Mouse (Mus musculus) erythroblast, embryonic 14.5 days (primary cell): ENCODE data around the gene F13a1. TPM values are rescaled to one million over a fixed set of nuclear protein-coding genes. Genes with fewer than 3 reads are reported as not detected.

Experiments used
- H3K27me3 ChIP-seq: 2 replicates; pipeline ENCODE4 v1.6.1; 2012; ENCODE audit warnings: inconsistent platforms; ENCODE audit not compliant: control insufficient read depth
- H3K36me3 ChIP-seq: 2 replicates; pipeline ENCODE4 v1.6.1; 2012; ENCODE audit warnings: mild to moderate bottlenecking, inconsistent platforms; ENCODE audit not compliant: control insufficient read depth
- H3K4me1 ChIP-seq: 2 replicates; pipeline ENCODE4 v1.6.1; 2012; ENCODE audit warnings: inconsistent platforms; ENCODE audit not compliant: control insufficient read depth
- H3K4me3 ChIP-seq: replicated peaks from 2 replicates; pipeline ENCODE3; 2012; ENCODE audit warnings: moderate library complexity, mild to moderate bottlenecking, inconsistent platforms
- H3K9me3 ChIP-seq: 2 replicates; pipeline ENCODE4 v1.6.1; 2012; ENCODE audit warnings: low read length, inconsistent platforms, mixed read lengths; ENCODE audit not compliant: control insufficient read depth
- GATA1 ChIP-seq: IDR thresholded peaks from 2 replicates; pipeline ENCODE4 v1.6.1; 2012; ENCODE audit warnings: low read length, inconsistent platforms, mixed read lengths
- TAL1 ChIP-seq: IDR thresholded peaks from 3 replicates; pipeline ENCODE4 v1.6.1; 2012; ENCODE audit warnings: low read length, inconsistent platforms, mixed read lengths
- polyA plus RNA-seq: library from polyadenylated mRNA; stranded (reverse); fragments of >175 nt; gene quantifications from 2 replicates; pipeline ENCODE4 v1.2.3, GENCODE M21; 2012

The F13a1 gene
- polyA plus RNA-seq, 1 experiment: 0.02 TPM

DNA sequence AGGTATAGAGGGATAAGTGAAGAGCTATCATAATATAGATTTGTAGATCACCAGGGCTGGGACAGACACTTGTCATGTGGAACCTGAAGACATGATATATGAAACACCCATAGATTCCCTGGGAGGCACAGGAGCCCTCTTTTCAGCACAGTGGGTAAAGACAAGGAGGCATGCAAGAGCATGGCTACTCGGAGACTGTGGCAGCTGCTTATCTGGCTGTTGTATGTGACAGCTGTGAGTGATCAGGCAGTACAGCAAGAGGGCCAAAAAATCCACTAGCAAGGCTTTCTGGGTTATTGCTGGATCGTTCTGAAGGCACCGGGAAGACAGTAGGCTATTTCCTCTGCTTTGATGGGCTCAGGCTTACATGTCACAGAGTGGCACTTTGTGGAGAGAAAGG, 149.0 kb downstream of the F13a1 start:
- Histone ChIP-seq H3K36me3 (no peaks in the 10 kb centered on the region), H3K4me3 (no peak overlapping the region), H3K9me3 (no peaks in the 10 kb centered on the region), H3K27me3 (no peaks in the 10 kb centered on the region), H3K4me1 (no peaks in the 10 kb centered on the region)
- no peak for TF ChIP-seq TAL1
- TF ChIP-seq GATA1: no peak

DNA sequence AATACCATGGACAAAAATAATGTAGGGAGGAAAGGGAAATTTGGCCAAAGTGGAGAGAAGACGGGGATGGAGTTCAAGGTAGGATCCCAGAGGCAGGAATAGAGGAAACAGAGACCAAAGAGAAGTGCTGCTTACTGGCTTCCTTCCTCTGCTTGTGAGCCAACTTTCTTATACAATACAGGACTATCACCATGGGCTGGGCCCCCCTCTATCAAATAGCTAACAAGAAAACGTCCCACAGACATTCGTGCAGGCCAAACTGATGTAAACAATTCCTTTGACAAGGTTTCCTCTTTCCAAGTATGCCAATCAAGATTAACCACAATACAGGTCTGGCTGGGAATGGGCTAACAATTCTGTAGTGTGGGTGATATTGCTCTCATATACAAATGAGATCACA, 154.0 kb downstream of the F13a1 start:
- no peaks in the 10 kb centered on the region for H3K36me3 ChIP-seq
- no peaks in the 10 kb centered on the region for H3K27me3 ChIP-seq
- no peak for TF ChIP-seq GATA1
- no peak for TF ChIP-seq TAL1
- H3K9me3 ChIP-seq: no peaks in the 10 kb centered on the region
- no peak overlapping the region for H3K4me3 ChIP-seq
- H3K4me1 ChIP-seq: no peaks in the 10 kb centered on the region

DNA sequence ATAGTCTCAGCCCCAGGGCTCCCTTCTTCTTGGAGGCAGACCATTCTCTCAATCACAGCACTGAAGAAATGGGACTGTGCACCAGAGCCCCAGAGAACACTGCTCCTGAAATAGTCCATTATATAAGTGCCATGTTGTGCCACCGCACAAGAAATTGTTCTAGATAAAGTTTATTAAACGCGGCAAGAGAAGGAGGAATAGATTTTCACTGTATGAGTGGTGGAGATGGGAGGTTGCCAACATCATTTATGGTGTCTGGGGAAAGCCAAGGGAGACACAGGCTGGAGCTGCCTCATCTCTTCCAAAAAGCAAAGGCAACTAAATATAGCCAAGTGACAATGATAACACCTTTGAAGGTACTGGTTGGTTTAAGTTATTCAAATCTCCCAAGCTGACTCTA, 156.3 kb downstream of the F13a1 start:
- H3K36me3 ChIP-seq: no peaks in the 10 kb centered on the region
- TF ChIP-seq TAL1 (no peak), GATA1 (no peak)

DNA sequence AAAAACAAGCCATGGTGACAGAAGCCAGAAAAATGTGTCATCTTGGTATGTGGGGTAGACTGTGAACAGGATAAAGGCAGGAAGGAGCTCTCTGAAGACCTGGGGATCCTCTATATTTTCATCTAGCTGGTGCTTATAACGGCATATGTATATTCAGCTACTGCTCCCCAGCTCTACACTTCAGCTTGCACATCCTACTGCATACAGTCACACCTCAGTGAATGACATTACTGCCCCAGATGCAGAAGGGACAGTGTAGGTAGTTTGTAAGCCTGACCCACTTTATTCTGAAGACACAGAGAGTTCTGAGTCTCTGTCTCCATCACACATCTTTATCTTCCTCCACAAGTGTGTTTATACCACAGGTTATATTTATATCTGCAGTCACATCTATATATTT, 157.8 kb downstream of the F13a1 start:
- no peak overlapping the region for H3K4me3 ChIP-seq
- H3K27me3 ChIP-seq: no peaks in the 10 kb centered on the region
- no peaks in the 10 kb centered on the region for H3K36me3 ChIP-seq
- TF ChIP-seq TAL1 (no peak), GATA1 (no peak)
- H3K4me1 ChIP-seq: no peaks in the 10 kb centered on the region
- H3K9me3 ChIP-seq: no peaks in the 10 kb centered on the region

More for the DNA sequence above, 156.3 kb downstream of the F13a1 start:
- H3K4me1 ChIP-seq: no peaks in the 10 kb centered on the region
- H3K27me3 ChIP-seq: no peaks in the 10 kb centered on the region
- H3K9me3 ChIP-seq: no peaks in the 10 kb centered on the region
- H3K4me3 ChIP-seq: no peak overlapping the region

DNA sequence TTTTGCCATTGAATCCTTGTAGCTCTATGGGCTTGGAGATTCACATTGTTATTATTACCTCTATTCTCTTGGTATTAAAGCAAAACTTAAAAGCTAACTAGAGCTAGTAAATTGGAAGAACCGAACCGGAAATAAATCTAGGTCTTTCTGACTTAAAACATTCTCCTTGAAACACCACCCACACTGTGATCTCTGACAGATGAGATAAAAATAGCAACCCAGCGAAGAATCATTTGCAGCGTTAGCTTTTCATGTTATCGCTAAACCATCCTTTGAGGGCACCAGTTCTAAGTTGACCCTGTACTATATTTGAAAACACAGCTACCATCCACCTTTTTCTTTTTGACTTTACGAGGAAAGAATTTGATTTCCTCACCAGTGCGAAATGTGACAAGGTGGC, 164.1 kb downstream of the F13a1 start:
- H3K27me3 ChIP-seq: no peaks in the 10 kb centered on the region
- TF ChIP-seq TAL1: no peak

DNA sequence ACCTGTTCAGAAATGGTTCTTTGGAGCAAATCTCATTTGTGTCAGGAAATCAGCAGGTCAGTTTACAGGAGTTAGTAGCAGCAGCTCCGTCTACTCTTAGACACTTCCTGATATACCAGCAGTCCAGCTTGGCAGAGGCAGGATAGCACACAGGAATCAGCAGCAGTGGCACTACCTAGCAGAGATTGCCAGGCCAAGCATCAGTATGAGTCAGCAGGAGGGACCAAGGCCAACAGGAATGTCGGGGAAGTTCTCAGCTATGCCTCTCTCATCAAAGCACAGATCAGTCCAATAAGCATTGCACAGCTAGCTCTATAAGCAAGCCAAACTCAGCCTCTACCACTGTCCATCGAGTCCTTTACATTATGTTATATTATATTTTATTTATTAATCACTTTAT, 210.9 kb downstream of the F13a1 start:
- Histone ChIP-seq H3K4me1 (no peaks in the 10 kb centered on the region), H3K36me3 (no peaks in the 10 kb centered on the region), H3K4me3 (no peak overlapping the region), H3K27me3 (no peaks in the 10 kb centered on the region), H3K9me3 (no peaks in the 10 kb centered on the region)
- TF ChIP-seq GATA1 (no peak), TAL1 (no peak)

More for the DNA sequence above, 164.1 kb downstream of the F13a1 start:
- no peaks in the 10 kb centered on the region for H3K36me3 ChIP-seq
- H3K9me3 ChIP-seq: no peaks in the 10 kb centered on the region
- H3K4me3 ChIP-seq: no peak overlapping the region
- H3K4me1 ChIP-seq: no peaks in the 10 kb centered on the region
